Mouse (Mus musculus) midbrain, embryonic 15.5 days (tissue): ENCODE measurements around the gene Nudt1. TPM values are rescaled to one million over a fixed set of nuclear protein-coding genes. Genes with fewer than 3 reads are reported as not detected.
"Not testable (repeated sequence)": the region's sequence is repeated elsewhere in the genome, so short reads cannot be mapped to it uniquely, and the experiment has no call there.

Source experiments
- ATAC-seq: fragments of 200-750 bp; cut with Nextera tagmentation; replicated peaks from 2 replicates; pipeline ENCODE4 v1.8.0; 2017; ENCODE audit warnings: moderate TSS enrichment
- H3K27ac ChIP-seq: fragments of 300-500 bp; sonication (generic); 2 replicates; pipeline ENCODE4 v1.5.1; 2015; ENCODE audit warnings: mild to moderate bottlenecking, inconsistent platforms
- H3K27me3 ChIP-seq: fragments of 300-500 bp; sonication (generic); replicated peaks from 2 replicates; pipeline ENCODE4 v1.6.1; 2015; ENCODE audit warnings: inconsistent platforms
- H3K36me3 ChIP-seq: fragments of 300-500 bp; sonication (generic); replicated peaks from 2 replicates; pipeline ENCODE4 v1.6.1; 2015; ENCODE audit warnings: inconsistent platforms
- H3K4me1 ChIP-seq: fragments of 300-500 bp; sonication (generic); 2 replicates; pipeline ENCODE4 v1.6.1; 2015; ENCODE audit warnings: inconsistent platforms
- H3K4me2 ChIP-seq: fragments of 300-500 bp; sonication (generic); 2 replicates; pipeline ENCODE4 v1.6.1; 2015; ENCODE audit warnings: inconsistent platforms, mild to moderate bottlenecking, moderate library complexity
- H3K4me3 ChIP-seq: fragments of 300-500 bp; sonication (generic); 2 replicates; pipeline ENCODE4 v1.5.1; 2015; ENCODE audit warnings: mild to moderate bottlenecking, inconsistent platforms
- H3K9ac ChIP-seq: fragments of 300-500 bp; sonication (generic); 2 replicates; pipeline ENCODE4 v1.6.1; 2015; ENCODE audit warnings: mild to moderate bottlenecking, inconsistent platforms
- H3K9me3 ChIP-seq: fragments of 300-500 bp; sonication (generic); 2 replicates; pipeline ENCODE4 v1.6.1; 2016; ENCODE audit warnings: inconsistent platforms
- WGBS: fragments of 180-500 bp; shearing (Covaris S2); methylation state at CpG from one replicate; pipeline ENCODE4 v1.1.7; 2015; ENCODE audit warnings: mixed read lengths; 5-methylcytosine and 5-hydroxymethylcytosine counted together
- polyA plus RNA-seq: library from polyadenylated mRNA; unstranded; fragments of >200 nt; fragmentation: Nextera tagmentation; extraction: Ambion mirVana; gene quantifications from 2 replicates; pipeline ENCODE4 v1.2.1, GENCODE M21; 2015

Nudt1 gene
- polyA plus RNA-seq, 1 experiment from 2014 or later: 22.3 TPM

GRCm38 (mm10) chr5:140346050-140346449 is 24.6 kb downstream of the Nudt1 start:
- no peak overlapping the region for H3K4me2 ChIP-seq
- H3K4me1 ChIP-seq: no peaks in the 10 kb centered on the region
- WGBS: 73% methylated on average over 1 of the region's 1 CpGs
- H3K4me3 ChIP-seq: no peak overlapping the region
- no peaks in the 10 kb centered on the region for H3K27me3 ChIP-seq
- ATAC-seq: no peak
- H3K9me3 ChIP-seq: no peaks in the 10 kb centered on the region
- no peak overlapping the region for H3K27ac ChIP-seq
- H3K9ac ChIP-seq: no peak overlapping the region
- H3K36me3 ChIP-seq: peaks cover 1% of the 10 kb centered on the region

DNA sequence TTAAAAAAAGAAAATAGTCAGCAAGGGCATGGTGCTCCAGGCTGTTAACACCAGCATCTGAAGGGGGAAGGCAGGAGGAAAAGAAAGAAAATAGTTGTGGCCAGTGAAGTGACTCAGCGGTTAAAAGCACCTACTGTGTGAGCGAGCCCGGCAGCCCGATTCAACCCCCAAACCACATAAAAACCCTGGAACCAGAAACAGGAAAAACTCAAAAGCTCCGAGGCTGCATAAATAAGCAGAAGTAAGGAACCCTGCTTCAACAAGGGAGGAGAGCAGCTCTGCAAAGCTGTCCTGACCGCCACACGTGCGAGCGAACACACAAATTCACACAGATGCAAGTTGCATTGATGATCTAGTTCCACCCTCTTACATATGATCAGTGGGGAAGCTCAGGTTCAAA is 28.4 kb downstream of the Nudt1 start:
- H3K27me3 ChIP-seq: no peaks in the 10 kb centered on the region
- no peak overlapping the region for H3K27ac ChIP-seq
- no peak overlapping the region for H3K9ac ChIP-seq
- ATAC-seq: no peak
- 95% methylated on average over 9 of the region's 9 CpGs for WGBS
- no peaks in the 10 kb centered on the region for H3K9me3 ChIP-seq
- H3K4me1 ChIP-seq: no peaks in the 10 kb centered on the region
- no peak overlapping the region for H3K4me3 ChIP-seq
- H3K36me3 ChIP-seq: peaks cover 31% of the 10 kb centered on the region
- H3K4me2 ChIP-seq: no peak overlapping the region

DNA sequence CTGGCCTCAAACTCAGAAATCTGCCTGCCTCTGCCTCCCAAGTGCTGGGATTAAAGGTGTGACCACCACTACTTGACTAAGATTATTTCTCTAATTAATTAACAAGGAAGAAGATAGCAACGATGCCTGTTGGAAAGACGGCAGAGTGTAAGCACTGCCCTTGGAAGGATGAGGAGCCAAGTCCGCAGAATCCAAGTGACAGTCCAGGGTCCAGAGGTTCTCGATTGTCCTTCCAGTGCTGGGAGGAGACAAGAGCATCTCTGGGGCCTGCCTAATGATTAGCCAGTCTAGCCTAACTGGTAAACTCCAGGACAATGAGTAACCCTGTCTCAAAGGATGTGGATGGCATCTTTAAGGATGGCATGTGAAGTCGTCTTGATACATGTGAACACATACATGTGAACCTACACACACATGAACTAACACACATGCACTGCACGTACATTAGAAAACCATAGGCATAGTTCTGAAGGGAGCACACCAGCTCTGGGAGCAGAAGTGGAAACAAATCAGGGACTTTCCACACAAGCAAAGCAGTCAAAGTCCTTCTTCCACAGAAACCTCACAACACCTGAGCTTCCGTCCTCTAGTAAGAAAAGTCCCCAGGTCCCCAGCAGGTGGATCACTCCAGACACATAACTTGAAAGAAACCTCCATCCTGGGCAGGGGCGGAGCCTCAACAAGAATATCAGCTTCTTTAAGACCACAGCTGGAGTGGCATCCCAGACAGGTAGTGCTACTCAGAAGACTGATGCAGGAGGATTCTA is 29.5 kb downstream of the Nudt1 start:
- no peaks in the 10 kb centered on the region for H3K9me3 ChIP-seq
- H3K4me1 ChIP-seq: no peaks in the 10 kb centered on the region
- ATAC-seq: no peak
- H3K27ac ChIP-seq: no peak overlapping the region
- no peaks in the 10 kb centered on the region for H3K27me3 ChIP-seq
- 92% methylated on average over 8 of the region's 8 CpGs for WGBS
- no peak overlapping the region for H3K4me3 ChIP-seq
- no peak overlapping the region for H3K9ac ChIP-seq
- H3K4me2 ChIP-seq: no peak overlapping the region
- peaks cover 31% of the 10 kb centered on the region for H3K36me3 ChIP-seq

GRCm38 (mm10) chr5:140352352-140352751 is 30.9 kb downstream of the Nudt1 start:
- WGBS: 95% methylated on average over 6 of the region's 6 CpGs
- Histone ChIP-seq H3K9me3 (no peaks in the 10 kb centered on the region), H3K27ac (no peak overlapping the region), H3K36me3 (peaks cover 31% of the 10 kb centered on the region), H3K9ac (no peak overlapping the region), H3K4me2 (no peak overlapping the region), H3K4me3 (no peak overlapping the region), H3K27me3 (no peaks in the 10 kb centered on the region), H3K4me1 (no peaks in the 10 kb centered on the region)
- no peak for ATAC-seq

- no peak for ATAC-seq
- Histone ChIP-seq H3K4me3 (no peak overlapping the region), H3K36me3 (peaks cover 31% of the 10 kb centered on the region), H3K27ac (no peak overlapping the region), H3K27me3 (no peaks in the 10 kb centered on the region), H3K9ac (no peak overlapping the region), H3K4me2 (no peak overlapping the region), H3K9me3 (no peaks in the 10 kb centered on the region), H3K4me1 (no peaks in the 10 kb centered on the region)
- WGBS: 88% methylated on average over 11 of the region's 11 CpGs
Observed at GRCm38 (mm10) chr5:140355934-140356333, 34.5 kb downstream of the Nudt1 start.

DNA sequence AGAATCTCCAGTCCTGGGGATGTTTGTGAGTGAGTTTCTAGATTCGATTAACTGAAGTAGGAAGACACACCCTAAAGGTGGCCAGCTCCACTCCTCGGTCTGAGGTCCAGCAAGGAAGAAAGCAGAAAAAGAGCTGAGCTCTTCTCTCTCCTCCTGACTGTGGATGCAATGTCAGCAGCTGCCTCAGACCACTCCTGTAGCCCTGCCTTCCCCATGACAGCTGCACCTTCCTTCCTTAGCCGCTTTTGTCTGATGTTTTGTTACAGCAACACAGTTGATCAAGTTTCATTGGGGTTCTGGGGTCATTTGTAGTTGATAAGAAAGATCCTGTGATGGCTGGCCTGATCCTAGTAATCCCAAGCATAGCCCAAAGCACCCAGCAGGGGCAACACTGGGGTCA is 36.0 kb downstream of the Nudt1 start:
- no peak overlapping the region for H3K27ac ChIP-seq
- no peak overlapping the region for H3K9ac ChIP-seq
- no peak overlapping the region for H3K4me3 ChIP-seq
- 98% methylated on average over 3 of the region's 3 CpGs for WGBS
- H3K27me3 ChIP-seq: no peaks in the 10 kb centered on the region
- H3K4me2 ChIP-seq: no peak overlapping the region
- ATAC-seq: no peak
- H3K4me1 ChIP-seq: no peaks in the 10 kb centered on the region
- H3K36me3 ChIP-seq: peaks cover 17% of the 10 kb centered on the region
- H3K9me3 ChIP-seq: no peaks in the 10 kb centered on the region

DNA sequence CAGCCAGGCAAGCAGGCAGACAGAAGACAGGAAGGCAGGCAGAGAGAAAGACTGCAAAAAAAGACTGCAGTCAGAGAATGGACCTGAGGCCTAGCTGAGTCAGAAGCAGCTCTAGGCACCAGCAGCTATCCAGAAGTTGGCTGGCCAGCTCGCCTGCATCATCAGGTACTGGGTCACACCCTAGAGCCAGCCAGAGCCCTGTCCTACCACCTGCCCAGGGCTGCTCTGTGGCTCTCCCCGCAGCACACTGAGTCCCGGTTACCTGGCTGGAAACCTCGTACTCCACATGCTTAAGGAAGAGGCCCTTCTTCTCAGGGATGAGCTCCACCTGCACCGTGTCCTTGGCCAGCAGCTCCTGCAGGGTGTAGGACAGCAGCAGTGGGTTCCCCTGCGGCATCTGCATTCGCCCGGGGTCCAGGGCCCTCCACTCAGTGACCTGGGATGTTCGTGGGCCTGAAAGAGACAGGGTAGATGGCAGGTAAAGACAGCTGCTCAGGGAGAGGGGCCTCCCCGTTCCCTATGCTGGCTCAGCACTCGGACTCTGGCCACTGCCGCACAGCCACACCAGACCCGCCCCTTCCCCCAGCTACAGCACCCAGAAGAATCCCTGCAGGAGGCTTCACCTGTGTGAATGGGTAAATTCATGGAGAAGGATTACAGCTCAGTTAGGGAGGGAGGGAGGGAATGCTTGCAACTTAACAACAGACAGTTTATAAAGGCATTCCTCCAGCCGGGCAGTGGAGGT is 38.6 kb downstream of the Nudt1 start:
- no peak overlapping the region for H3K4me2 ChIP-seq
- H3K4me3 ChIP-seq: no peak overlapping the region
- H3K4me1 ChIP-seq: no peaks in the 10 kb centered on the region
- H3K9me3 ChIP-seq: no peaks in the 10 kb centered on the region
- H3K27me3 ChIP-seq: no peaks in the 10 kb centered on the region
- ATAC-seq: no peak
- H3K27ac ChIP-seq: no peak overlapping the region
- no peak overlapping the region for H3K9ac ChIP-seq
- H3K36me3 ChIP-seq: no peaks in the 10 kb centered on the region; the same call in 1 of the 2 replicates
- 77% methylated on average over 14 of the region's 14 CpGs for WGBS

- no peak overlapping the region for H3K4me2 ChIP-seq
- H3K4me1 ChIP-seq: no peaks in the 10 kb centered on the region
- H3K9ac ChIP-seq: no peak overlapping the region
- no peak overlapping the region for H3K27ac ChIP-seq
- H3K4me3 ChIP-seq: no peak overlapping the region
- no peaks in the 10 kb centered on the region for H3K9me3 ChIP-seq
- ATAC-seq: no peak
- no peaks in the 10 kb centered on the region for H3K27me3 ChIP-seq
- H3K36me3 ChIP-seq: no peaks in the 10 kb centered on the region
- 96% methylated on average over 5 of the region's 5 CpGs for WGBS
Observed at GRCm38 (mm10) chr5:140364415-140364814, 43.0 kb downstream of the Nudt1 start.

DNA sequence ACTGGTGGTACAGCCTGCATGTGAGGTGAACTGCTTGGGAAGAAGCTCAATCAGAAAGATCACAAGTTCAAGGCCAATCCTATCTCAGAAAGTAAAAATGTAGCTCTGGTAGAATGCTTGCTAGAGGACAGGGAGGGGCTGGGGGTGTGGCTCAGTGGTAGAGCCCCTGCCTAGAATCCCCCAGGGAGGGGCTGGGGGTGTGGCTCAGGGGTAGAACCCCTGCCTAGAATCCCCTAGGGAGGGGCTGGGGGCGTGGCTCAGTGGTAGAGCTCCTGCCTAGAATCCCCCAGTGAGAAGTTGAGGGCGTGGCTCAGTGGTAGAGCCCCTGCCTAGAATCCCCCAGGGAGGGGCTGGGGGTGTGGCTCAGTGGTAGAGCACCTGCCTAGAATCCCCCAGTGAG is 46.7 kb downstream of the Nudt1 start:
- 93% methylated on average over 2 of the region's 2 CpGs for WGBS

DNA sequence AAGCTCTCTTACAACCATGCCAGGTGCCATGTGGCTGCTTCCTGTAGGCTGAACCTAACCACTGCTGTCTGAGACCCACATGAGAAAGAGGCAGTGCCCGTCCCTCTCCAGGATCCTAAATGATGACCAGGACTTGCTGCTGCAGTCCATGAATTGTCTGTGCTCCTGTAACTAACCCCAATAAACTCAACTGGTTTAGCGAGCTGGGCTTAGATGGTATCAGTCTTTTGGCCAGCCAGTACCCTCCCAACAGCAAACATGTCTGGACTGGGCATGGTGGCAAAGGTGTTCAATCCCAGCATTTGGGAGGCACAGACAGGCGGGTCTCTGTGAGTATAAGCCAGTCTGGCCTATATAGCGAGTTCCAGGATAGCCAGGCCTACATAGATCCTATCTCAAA is 47.5 kb downstream of the Nudt1 start:
- no peaks in the 10 kb centered on the region for H3K4me1 ChIP-seq
- H3K27me3 ChIP-seq: no peaks in the 10 kb centered on the region
- no peak overlapping the region for H3K27ac ChIP-seq
- H3K4me3 ChIP-seq: no peak overlapping the region
- WGBS: 96% methylated on average over 4 of the region's 4 CpGs
- H3K36me3 ChIP-seq: no peaks in the 10 kb centered on the region
- no peaks in the 10 kb centered on the region for H3K9me3 ChIP-seq
- H3K9ac ChIP-seq: no peak overlapping the region
- no peak overlapping the region for H3K4me2 ChIP-seq
- no peak for ATAC-seq

More for the DNA sequence above, 46.7 kb downstream of the Nudt1 start:
- not testable (repeated sequence) for H3K4me3 ChIP-seq, H3K9ac ChIP-seq, H3K4me2 ChIP-seq, ATAC-seq, H3K27me3 ChIP-seq, H3K27ac ChIP-seq, H3K4me1 ChIP-seq, H3K9me3 ChIP-seq, H3K36me3 ChIP-seq

GRCm38 (mm10) chr5:140369466-140369865 is 48.0 kb downstream of the Nudt1 start:
- no peak for ATAC-seq
- Histone ChIP-seq H3K4me1 (0 out of 2 replicates have a peak, but pooled peaks cover 2% of the 10 kb centered on the region), H3K4me2 (no peak overlapping the region), H3K27ac (no peak overlapping the region), H3K9me3 (no peaks in the 10 kb centered on the region), H3K9ac (no peak overlapping the region), H3K4me3 (no peak overlapping the region), H3K27me3 (no peaks in the 10 kb centered on the region), H3K36me3 (no peaks in the 10 kb centered on the region)
- 92% methylated on average over 2 of the region's 2 CpGs for WGBS

DNA sequence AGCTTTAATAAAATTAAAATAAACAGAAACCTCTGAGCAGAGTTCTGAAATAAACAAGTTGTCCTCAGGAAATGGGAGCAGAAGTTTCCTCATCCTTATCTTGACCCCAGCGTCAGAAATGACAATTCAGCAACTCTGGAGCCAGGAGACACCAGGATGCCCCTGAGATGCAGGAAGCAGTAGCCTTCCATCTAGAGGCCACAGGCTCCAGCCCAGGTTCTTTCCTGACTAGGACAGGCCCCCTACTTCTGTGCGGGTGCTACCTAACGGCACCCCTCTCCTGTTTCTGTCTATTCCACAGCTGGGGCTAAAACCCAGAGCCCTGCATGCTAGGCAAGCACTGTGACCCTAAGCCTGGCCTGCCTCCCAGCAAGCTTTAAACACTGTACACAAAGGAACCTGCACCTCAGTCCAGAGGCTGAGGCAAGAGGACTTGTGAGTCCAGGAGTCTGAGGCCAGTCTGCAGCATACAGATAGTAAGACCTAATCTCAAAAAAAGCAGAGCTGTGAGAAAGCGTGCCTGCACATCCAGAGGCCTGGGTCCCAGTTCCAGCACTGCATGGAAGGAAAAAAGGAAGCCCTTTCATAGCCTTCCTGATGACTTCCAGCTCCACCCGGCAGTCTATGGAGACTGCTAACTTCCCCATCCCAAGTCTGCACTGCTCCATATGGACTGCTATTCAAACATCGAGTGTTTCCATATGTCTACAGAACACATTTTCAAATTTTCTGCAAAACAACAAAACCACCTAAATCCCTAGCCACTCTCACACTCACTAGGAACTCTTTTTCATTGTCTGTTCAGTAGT is 49.2 kb downstream of the Nudt1 start:
- Histone ChIP-seq H3K4me3 (no peak overlapping the region), H3K9ac (no peak overlapping the region), H3K27me3 (no peaks in the 10 kb centered on the region), H3K36me3 (no peaks in the 10 kb centered on the region), H3K27ac (no peak overlapping the region), H3K4me2 (no peak overlapping the region), H3K4me1 (0 out of 2 replicates have a peak, but pooled peaks cover 3% of the 10 kb centered on the region), H3K9me3 (no peaks in the 10 kb centered on the region)
- no peak for ATAC-seq
- 87% methylated on average over 6 of the region's 6 CpGs for WGBS
